Mouse (Mus musculus): ENCODE results near the gene Lrrc52.

DNA sequence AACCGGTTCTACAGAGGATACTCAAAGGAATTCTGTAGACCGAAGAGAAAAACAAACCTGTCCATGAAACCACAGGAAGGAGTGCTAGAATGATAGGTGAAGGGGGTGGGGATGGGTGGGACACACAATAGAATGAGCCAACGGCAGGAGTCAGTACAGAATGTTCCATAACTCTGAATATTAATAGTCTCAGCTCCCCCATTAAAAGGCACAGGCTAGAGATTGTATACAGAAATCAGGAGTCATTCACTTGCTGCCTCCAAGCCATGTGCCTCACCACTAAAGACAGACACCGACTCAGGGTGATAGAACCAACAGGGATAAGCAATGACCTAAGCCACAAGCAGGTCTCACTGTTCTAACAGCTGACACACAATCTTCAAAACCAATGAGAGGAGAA, 16.3 kb upstream of the Lrrc52 start:
- no peak for TF ChIP-seq CTCF (IDR thresholded peaks at IDR 0.05; ENCODE audit: low read depth, low read length)
- TF ChIP-seq POLR2A (IDR thresholded peaks at IDR 0.05; ENCODE audit: extremely low read depth, insufficient read depth, low read length), result no peak
